Mouse (Mus musculus) kidney, adult 2 months (tissue): ENCODE data around the gene Xpo6.

Experiments
- CTCF ChIP-seq: fragments of 200-500 bp; conservative IDR thresholded peaks from 2 replicates; pipeline ENCODE4 v1.5.1; 2011; ENCODE audit warnings: low read depth, mild to moderate bottlenecking, control low read depth, low read length, moderate library complexity, mixed read lengths; ENCODE audit not compliant: insufficient read depth, insufficient read length
- POLR2A ChIP-seq: fragments of 200-500 bp; IDR thresholded peaks from one replicate; pipeline ENCODE4 v1.6.1; 2011; ENCODE audit warnings: low read depth, low read length, control low read depth

DNA sequence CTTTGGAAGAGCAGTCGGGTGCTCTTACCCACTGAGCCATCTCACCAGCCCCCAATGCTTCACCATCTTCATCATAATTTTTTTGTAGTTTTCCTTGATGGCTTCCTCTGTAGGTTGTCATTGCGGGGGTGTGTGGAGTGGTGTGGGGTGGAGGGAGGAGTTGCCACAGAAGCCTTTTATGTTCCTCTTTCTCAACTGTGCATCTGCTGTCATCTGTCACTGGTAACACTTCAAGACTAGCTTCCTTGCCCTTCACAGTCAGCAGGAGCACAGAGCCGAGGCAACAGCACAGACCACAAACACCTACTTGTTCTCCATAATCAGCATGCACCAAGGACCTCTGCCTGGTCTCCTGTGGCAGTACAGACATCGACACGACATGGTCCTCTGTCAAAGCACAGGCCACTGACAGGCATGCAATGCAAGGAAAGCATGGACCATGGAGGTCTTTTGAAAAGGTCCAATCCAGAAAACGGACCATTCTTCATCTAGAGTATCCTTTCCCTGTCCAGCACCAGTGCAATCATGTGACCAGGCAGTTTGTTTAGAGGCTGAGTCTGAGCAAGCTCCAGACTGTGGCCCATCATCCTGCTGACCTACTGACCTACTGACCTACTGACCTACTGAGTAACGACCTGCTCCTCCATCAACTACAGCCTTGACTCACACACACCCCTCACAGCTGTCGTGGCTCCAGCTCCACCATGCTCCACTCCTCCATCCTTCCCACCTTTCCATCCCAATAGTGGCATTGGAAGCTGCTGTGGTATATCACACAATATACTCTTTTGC is 30.3 kb upstream of the Xpo6 start:
- TF ChIP-seq POLR2A = no peak
- no peak for TF ChIP-seq CTCF
